Mouse (Mus musculus): ENCODE results near the gene Fer1l5. TPM values are rescaled to one million over a fixed set of nuclear protein-coding genes. Genes with fewer than 3 reads are reported as not detected.

Gene Fer1l5
- total RNA-seq (2021): not detected

DNA sequence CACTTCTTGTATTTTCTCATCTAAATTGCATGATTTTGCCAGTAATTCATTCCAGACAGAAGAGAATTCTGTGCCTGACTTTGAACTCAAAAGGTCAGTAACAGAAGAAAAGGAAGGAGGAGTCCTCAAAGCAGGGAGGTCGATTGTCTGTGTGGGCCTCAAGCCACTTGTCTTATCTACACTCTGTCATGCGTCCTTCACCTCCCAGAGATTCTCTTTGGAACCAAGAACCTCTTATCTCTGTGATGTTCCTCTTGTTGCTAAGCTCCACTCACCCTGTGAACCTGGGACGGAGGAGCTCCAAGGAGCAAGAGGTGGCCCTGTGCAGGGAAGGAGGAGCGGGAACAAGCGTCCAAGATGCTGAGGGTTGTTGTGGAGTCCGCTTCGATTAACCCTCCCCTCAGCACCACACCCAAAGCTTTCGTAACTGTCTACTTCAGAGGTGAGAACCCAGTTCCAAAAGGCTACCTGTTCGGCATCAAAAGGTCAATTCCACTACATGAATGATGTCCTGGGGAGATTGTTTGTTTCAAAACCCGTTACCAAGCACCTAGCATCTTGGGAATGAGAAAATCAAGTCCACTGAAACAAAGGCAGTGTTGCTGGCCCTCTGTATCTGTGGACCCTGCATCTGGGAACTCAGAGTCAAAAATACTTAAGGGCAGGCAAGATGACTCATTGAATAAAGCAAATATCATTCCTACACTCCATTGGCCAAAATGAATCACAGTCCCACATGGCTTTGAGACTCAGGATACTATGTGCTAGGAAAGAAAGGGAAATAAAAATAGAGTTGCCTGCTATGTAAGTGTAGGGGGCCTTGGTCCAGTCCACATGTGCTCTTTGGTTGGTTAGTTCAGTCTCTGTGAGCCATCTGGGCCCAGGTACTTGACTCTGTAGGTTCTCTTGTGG is at the start of gene Fer1l5:
Gene Fer1l5, plus strand, starts transcription at position 358 of the 912 bp plus-strand sequence.
- no peak for DNase-seq

DNA sequence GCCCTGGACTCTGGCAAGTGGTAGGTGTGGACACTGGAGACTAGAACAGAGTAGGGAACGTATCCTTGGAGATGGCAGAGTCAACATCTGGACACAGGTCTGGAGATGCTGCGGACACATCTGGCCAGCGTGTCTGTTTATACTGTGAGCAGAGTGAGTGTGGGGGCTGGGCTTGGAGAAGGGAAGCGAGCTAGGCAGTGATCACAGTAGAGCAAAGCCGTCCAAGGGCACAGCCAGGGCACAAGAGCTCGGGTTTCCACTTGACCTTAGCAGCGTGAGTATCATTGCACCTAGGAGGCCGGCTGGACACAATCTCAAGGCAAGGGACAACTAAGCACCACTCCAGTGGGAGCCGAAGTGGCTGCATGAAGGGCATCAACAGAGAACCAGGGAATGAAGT is 49.0 kb upstream of the Fer1l5 start:
- no peak for DNase-seq

DNA sequence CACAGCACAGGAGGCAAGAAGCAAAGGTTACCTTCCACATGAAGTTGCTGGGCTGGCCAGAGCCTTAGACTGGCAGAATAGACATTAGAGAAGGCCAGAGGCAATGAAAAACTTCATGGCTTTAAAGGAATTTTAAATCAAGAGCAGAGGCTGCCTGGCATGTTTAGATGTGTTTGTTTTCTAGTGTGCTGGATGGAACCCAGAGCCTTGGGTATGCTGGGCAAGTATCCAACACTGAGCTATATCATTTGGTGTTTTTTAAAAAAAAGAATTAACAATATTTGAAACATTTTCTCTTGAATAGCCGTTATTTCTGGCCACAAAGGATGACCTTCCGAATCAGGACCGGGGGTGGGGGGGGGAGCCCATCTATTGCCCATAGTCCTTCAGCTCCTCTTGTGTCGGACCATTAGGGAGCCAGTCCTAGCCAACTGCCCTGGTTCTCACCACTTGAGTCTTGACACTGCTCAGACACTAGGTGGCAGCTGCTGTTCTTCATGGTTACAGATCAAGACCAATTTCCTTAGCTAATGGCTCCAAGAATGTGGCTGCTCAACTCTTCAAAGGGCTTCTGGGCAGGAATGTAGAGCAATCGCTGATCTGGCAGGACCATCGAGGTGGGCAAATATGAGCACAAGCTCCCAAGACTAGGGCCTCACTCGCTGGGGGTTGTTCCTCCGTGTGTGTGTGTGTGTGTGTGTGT is 48.2 kb upstream of the Fer1l5 start:
- DNase-seq: peak; percentile 67

DNA sequence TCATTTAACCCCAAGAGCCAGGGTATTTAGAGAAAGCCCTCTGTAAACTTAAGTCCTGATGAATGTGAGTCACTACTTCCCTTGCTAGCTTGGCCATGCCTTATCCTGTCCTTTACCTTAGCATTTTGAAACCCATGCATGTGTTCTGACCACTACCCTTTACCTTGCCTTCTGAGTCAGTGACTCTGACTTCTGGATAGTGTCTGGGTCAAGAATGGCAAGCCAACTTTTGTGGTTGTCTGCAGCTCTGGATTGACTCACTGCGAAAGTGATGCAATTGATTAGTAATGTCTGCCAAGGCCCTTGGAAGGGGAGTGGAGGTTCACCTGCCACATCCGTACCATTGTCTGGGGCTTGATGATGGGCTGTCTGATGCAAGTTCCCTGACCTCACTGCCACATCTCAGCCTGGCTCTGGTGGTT is 46.2 kb upstream of the Fer1l5 start:
- DNase-seq: no peak

DNA sequence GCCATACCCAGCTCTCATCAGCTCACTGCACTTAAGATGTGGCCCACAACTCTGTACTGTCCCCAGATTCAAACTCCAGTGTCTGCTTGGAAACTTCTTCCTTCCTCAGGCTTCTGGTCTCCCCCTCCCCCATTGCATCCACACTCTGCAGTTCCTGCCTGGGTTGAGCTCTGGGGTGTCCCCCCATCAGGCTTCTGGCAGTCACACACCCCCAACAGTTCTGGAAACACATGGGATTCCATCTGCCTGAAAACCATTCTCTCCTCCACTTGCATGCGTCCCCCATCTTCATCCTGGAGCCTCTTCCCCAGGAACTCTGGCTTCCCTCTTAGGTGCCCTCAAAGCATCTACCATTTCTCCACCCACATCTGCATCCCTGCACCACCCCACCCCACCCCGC is 45.3 kb upstream of the Fer1l5 start:
- no peak for DNase-seq

DNA sequence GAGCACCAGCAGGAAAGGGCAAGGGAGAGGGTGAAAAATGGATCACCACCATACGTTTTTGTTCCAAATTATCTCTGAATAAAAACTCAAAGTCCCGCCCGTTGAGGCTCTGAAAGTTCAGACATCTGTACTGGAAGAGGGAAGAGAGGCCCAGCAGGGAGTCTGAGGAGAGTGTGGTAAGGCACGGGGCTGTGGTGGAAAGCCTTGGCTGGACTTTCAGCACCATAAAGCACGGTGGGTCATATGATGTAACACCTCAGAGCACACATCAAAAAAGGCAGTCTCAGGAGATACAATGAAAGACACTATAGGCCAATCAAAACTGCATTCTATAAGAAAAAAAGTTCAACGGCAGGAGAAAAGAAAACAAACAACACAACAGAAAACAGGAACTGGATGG is 40.3 kb upstream of the Fer1l5 start:
- no peak for DNase-seq

DNA sequence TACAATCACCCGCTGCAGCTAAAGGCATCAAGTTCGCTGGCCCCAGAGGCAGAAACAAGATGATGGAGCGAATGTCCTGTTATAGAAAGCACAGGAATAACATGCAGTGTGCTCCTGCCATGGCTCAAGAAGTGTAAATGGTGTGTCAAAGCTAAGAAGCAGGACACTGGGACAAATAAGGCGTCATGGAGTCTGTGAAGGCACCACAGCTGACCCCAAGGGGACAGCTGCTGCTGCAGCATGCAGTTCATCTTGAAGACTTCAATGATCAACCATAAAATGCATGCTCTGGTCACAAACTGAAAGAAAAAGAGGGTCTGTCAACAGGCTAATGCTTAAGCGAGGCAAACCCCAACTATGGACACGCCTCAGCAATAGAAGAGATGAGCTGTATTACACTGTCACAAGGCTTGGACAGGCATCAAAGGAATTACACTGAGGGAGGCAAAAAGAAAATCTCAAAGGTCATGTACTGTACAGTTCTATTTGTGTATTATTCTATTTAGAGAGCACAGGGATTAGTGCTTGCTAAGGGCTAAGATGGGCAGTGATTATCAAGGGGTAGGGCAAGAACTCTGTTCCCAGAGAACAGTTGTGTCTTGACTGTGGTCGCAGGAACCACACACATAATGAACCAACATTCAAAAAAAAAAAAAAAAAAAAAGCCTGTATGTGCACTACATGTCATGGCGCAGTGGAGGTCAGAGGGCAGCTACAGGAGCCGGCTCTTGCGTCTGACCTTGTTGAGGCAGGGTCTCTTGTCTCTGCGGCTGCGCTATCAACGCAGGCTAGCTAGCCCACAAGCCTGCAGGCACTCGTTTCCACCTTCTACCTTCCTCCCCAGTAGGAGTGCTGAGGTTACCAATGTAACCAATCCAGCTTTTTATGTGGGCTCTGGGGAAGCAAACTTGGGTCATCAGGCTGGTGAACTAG is 38.9 kb upstream of the Fer1l5 start:
- no peak for DNase-seq

DNA sequence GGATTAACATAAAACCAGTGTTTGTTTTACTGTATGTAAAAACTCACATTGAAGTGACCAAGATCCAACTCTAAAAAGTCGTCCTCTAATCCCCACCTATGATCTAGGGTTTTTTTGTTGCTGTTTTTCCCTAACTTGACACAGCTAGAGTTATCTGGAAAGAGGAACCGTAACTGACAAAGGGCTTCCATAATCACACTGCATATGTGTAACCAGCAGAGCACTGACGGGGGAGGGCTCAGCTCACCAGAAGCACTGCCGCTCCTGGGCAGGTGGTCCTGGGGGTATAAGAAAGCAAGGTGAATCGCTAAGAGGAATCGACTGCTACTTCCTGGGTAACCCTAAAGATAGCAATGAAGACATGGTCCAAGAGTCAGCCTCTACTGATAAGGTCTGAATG is 29.5 kb upstream of the Fer1l5 start:
- DNase-seq: no peak

DNA sequence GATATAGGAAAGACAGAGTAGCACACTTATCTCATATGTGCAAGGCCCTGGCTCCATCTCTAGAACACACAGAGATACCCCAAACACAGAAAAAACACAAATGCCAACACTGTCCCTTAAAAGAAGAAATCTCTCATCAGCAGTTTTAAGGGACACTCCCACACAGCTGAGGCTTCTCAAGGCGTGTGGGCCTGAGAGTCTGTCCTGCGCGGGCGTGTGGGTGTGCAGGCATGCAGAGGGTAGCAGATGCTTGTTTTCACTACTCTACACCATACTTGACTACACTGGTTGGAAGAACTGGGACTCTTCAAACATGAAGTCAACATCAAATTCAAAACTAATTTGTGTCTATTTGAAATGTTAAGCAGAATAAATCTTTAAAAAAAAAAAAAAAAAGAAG is 19.7 kb upstream of the Fer1l5 start:
- no peak for DNase-seq

DNA sequence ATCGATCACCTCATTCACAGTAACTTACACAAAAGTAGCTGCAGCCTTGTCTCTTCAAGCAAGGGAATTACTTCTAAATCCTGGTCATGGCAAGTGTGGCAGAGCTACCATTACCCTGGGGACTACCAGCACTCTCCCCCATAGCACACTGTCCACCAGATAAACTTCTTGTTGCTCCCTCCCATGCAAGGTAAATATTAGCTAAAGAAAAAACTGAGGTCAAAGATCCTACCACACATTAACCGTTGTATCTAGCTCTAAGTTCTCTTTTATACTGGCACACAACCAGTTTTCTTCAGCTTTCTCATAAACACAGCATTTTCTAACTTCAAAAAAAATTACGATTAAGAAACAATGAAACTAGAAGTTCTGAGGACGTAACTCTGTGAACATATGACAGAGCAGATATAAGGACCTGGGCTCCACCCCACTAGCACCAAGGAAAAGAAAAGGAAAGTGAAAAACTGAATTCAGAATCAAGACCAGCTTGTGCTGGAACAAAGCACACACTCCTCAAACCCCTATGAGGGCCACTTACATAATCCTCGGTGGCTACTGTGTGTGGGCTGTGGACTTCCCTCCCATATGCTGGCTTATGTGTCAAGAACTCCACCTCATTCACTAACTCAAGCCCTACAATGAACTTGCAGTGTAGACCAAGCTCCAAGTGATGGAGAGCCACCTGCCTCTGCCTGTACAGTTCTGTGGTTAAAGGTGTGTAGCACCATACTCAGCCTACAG is 15.0 kb upstream of the Fer1l5 start:
- no peak for DNase-seq

DNA sequence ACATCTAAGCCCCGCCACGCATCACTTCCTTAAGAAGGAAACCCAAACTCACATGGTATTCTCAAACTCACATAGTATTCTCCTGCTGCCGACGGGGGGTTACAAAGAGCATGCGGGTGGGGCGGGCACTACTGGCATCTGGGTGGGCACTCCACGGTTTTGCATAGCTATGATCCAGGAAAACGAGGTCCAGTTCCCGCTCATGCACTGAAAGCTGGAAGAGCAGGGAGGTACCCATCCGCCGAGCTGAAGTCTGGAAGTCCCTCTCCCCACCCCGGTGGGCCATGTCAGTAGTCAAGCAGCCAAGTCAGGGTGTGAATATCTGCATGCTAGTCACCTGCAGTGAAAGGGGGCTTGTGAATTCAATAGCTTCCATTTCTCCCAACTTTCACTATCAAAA is 4.4 kb upstream of the Fer1l5 start:
- no peak for DNase-seq

DNA sequence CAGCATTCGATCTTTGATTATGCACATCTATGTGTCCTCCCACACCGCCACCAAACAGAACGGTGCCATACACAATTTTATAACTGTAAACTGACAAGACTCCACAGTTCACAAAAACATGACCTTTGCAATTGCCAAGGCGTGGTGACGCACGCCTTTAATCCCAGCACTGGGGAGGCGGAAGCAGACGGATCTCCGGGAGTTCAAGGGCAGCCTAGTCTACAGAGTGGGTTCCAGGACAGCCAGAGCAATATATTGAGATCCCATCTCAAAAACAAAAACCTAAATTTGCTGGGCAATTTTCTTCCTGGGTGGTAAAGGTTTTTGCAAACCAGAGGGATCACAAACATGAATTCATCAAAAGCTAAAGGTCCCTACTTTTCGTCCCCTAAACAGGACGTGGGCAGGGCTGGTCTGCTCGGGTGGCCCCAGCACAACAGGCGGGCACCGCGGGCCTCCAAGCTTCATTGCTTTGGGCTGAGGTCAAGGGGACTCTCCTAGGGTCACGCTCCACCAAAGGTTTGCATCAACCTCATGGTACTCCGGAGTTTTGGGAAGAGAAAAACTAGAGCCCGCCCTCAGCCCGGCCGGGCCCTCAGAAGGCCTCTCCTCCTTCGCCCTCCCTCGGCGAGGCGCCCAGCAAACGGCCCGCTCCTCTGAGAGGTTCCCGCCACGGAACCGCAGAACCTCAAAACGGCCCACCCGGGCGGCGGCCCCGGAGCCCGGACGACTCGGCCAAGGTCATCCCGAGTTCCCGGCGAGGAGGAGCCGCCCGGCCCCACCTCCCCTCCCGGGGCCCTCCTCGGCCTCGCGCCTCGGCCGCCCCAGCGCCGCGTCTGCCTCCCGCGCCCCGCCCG is 3.8 kb upstream of the Fer1l5 start:
- peak; percentile 74 for DNase-seq

DNA sequence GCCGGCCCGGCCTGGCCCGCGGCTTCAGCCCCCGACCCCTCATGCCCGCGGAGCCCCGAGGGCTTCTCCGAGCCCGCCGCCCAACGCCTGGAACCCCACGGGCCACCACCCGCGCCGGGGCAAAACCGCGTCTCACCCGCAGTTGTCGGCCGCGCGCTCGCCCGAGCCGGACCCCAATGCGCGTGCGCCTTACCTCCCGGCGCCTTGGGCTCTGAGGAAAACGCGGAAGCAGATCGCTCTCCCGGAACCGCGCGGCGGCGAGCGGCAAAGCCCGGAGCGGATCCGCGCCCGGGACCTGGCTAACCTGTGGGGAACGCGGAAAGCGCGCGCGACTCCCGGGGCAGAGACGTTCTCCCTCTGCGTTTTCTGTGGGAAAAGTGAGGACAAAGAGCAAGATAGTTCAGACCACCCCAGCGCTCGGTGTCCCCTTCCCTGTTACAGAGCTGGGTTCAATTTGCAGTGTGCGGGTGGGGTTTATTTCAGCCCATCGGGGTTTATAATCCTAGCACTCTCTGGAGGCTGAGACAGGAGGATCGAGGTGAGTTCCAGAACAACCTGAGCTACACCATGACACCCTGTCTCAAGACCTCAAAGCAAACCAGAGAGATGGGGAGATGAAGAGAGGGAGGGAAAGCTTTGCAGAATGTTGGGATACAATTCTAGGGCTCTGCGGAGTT is 3.0 kb upstream of the Fer1l5 start, which contains the start of gene Kansl3:
Gene Kansl3, minus strand, starts transcription at position 213 of the 677 bp plus-strand sequence.
- DNase-seq: peak; percentile 95

DNA sequence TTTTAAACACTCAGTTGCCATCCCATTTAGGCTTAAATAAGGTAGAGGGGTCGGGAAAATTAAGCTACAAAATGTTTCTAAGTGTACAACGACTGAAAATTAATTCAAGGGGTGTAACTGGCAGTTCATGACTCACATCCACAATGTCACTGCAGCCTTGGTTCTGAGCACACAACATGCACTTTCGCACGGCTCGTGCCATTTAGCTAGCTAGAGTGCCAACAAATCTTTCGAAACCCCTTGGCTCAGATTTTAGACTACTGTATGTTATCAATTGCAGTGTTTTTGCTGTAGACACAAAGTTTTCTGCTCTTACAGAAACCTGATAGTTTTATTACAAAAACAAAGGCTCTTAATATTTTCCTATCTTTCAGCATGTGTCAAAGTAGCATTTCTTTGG is 1.2 kb upstream of the Fer1l5 start:
- no peak for DNase-seq

DNA sequence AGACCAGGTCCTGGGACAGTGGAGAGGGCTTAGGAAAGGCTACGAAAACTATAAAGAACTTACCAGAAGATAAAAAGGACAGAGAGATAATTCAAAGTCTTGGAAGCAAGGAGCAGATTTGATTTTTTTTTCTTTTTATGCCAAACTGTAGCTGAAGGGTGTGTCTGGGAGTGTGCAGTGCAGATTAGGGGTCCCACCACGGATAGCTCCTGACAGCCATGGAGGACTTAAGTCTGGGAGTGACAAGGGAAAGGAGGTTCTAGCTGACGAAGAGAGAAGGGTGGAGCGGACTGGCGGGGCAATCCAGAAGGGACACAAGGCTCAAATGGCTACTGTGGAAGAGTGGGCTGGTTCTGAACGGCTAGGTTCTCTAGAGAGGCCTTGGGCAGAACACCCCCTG is 6.8 kb downstream of the Fer1l5 start:
- no peak for DNase-seq

DNA sequence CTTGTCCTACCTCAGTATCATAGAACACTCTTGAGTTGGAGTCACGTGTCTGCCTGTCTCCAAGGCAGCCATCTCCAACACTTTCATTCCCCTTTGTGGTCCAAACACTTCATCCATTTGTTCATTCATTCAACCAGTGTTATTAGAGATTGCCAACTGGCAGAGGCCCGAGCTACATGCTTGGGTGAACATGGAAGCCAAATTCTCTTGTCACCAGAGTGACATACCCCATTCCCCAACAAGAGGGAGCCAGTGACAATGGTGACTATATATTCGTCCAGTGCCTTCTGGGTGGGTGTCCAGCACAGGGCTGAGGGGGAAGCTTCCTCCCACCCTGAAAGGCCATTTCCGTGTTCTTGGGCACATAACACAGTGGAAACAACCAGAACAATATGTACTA is 7.5 kb downstream of the Fer1l5 start:
- no peak for DNase-seq

DNA sequence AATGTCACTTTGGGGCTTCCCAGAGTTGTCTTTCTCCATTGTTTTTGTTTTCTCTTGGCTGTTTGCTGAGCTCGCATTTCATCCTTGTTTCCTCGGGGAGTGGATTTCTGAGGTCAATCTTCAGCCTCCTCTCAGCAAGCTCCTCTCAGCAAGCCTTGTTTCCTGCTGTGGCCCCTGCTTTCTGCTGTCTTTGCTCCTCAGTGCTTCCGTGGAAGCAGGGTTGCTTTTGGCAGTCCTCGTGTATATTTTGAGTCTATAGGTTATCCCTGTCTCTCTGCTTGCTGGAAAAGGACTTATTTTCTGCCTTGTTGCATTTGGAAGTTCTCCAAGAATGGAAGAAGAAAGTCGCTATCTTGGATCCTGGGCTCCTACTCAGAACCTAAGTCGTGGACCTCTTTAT is 24.9 kb downstream of the Fer1l5 start:
- DNase-seq: no peak

DNA sequence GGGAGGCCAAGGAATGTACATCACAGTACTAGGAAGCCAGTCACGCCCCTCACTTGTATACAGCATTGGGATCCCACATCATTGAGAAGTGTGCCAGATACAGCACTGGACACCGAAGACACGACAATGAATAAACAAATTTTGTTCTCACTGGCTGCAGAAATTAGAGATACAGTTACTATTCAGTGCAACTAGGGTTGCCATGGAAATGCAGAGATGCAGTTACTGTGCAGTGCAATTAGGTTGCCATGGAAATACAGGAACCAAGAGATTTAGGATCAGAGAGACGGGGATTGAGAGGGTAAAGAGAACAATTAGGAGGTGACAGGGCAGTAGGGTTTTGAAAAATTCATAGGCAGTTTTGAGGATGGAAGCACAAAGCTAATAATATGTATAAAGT is 29.4 kb downstream of the Fer1l5 start:
- DNase-seq: no peak

DNA sequence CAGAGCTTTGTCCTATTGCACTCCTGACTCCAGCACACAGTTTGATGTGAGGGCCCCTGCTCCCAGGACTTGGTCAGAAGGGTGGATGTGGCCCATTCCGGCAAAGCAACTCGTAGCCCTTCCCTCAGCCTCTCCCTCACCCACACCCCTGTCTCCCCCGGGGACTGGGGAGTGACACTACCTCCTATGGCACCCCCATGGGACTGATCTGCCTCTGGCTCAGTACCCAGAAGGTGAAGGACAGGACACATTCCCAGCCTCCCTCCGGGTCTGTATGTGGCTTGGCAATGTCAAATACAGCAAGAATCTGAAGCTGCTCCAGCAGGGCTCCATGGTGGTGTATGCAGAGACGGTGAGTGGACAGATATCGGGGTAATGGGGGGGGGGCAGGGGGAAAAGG is 32.4 kb downstream of the Fer1l5 start:
- DNase-seq: no peak

DNA sequence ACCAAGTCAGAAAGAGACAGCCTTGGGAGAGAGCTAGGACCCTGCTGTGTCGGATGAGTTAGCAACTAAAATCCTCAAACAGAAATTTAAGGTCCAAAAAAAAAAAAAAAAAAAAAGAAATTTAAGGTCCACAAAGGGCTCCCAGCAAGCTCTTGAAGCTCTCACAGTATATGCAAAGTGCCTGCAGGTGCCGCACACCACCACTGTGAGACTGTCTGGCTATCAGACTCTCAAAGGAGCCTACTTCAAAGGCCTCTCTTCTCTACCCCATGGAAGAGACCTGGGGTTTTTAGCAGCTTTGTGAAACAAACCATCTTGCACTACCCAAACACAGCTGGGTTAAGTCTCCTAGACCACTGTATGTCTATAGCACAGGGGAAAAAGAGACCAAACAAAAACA is 57.4 kb downstream of the Fer1l5 start:
- no peak for DNase-seq
